Mouse (Mus musculus) forebrain, embryonic 12.5 days (tissue): ENCODE measurements at regions not wholly inside any gene's neighbourhood (a gene's known extent, or its start where the extent isn't known, plus 50 kb on each side); places are given as distances from the start of the nearest gene placed in this dataset.
"Not testable (repeated sequence)": the region's sequence is repeated elsewhere in the genome, so short reads cannot be mapped to it uniquely, and the experiment has no call there.

Source experiments
- ATAC-seq: fragments of 200-750 bp; cut with Nextera tagmentation; 2 replicates; pipeline ENCODE4 v1.8.0; 2017; ENCODE audit warnings: moderate TSS enrichment; ENCODE audit not compliant: low FRiP score
- H3K27ac ChIP-seq: fragments of 300-500 bp; sonication (generic); 2 replicates; pipeline ENCODE4 v1.5.1; 2016; ENCODE audit warnings: mild to moderate bottlenecking
- H3K27me3 ChIP-seq: fragments of 300-500 bp; sonication (generic); 2 replicates; pipeline ENCODE4 v1.6.1; 2016; ENCODE audit warnings: mild to moderate bottlenecking
- H3K36me3 ChIP-seq: fragments of 300-500 bp; sonication (generic); replicated peaks from 2 replicates; pipeline ENCODE4 v1.6.1; 2016; ENCODE audit warnings: mild to moderate bottlenecking
- H3K4me1 ChIP-seq: fragments of 300-500 bp; sonication (generic); 2 replicates; pipeline ENCODE4 v1.6.1; 2016
- H3K4me2 ChIP-seq: fragments of 300-500 bp; sonication (generic); 2 replicates; pipeline ENCODE4 v1.6.1; 2016; ENCODE audit warnings: mild to moderate bottlenecking, moderate library complexity
- H3K4me3 ChIP-seq: fragments of 300-500 bp; sonication (generic); replicated peaks from 2 replicates; pipeline ENCODE4 v1.5.1; 2016; ENCODE audit warnings: mild to moderate bottlenecking
- H3K9ac ChIP-seq: fragments of 300-500 bp; sonication (generic); 2 replicates; pipeline ENCODE4 v1.6.1; 2016; ENCODE audit warnings: mild to moderate bottlenecking
- H3K9me3 ChIP-seq: fragments of 300-500 bp; sonication (generic); 2 replicates; pipeline ENCODE4 v1.6.1; 2016
- WGBS: fragments of 180-500 bp; shearing (Covaris S2); methylation state at CpG from one replicate; pipeline ENCODE4 v1.1.7; 2016; 5-methylcytosine and 5-hydroxymethylcytosine counted together

DNA sequence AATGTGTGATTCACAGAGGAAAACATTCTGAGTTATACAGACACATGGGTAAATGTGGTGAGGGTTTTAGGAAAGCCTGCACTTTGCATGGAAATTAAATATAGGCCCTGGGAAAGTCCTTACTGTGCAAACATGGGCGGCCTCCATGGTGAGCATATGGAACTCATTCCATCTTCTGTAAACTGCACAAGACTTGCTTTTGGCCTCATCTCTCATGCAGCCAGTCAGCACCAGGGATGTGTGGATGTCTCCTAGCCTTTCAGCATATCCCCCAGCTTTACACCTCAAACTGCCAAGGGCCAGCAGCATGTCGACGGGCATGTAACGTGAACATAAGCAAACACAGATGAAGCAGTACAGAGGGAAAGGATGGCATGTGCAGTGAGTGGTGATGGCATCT lies 364.7 kb upstream of the 1700008P02Rik start:
- Histone ChIP-seq H3K4me1 (no peaks in the 10 kb centered on the region), H3K4me2 (no peak overlapping the region), H3K9me3 (no peaks in the 10 kb centered on the region), H3K36me3 (no peaks in the 10 kb centered on the region), H3K27me3 (no peaks in the 10 kb centered on the region), H3K27ac (no peak overlapping the region), H3K9ac (no peak overlapping the region), H3K4me3 (no peak overlapping the region)
- ATAC-seq = no peak
- 91% methylated on average over 4 of the region's 4 CpGs for WGBS

DNA sequence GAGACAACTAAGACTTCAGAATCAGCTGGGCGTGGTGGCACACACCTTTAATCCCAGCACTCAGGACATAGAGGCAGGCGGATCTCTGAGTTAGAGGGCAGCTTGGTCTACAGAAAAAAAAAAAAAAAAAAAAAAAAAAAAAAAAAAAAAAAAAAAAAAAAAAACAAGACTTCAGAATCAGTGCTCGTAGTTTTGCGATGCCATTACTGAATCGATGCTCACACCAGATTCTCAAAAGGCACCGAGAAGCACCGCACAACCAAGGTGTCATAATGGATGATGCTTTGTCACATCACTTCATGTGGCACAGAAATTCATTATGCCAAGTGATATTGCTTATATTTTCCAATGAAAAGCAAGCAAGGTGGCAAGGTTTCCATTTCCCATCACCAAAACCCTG lies 337.4 kb upstream of the 1700008P02Rik start:
- Histone ChIP-seq H3K27ac (no peak overlapping the region), H3K9ac (no peak overlapping the region), H3K4me3 (no peak overlapping the region), H3K4me1 (no peaks in the 10 kb centered on the region), H3K4me2 (no peak overlapping the region), H3K36me3 (no peaks in the 10 kb centered on the region), H3K9me3 (no peaks in the 10 kb centered on the region), H3K27me3 (no peaks in the 10 kb centered on the region)
- 94% methylated on average over 7 of the region's 7 CpGs for WGBS
- ATAC-seq = no peak

DNA sequence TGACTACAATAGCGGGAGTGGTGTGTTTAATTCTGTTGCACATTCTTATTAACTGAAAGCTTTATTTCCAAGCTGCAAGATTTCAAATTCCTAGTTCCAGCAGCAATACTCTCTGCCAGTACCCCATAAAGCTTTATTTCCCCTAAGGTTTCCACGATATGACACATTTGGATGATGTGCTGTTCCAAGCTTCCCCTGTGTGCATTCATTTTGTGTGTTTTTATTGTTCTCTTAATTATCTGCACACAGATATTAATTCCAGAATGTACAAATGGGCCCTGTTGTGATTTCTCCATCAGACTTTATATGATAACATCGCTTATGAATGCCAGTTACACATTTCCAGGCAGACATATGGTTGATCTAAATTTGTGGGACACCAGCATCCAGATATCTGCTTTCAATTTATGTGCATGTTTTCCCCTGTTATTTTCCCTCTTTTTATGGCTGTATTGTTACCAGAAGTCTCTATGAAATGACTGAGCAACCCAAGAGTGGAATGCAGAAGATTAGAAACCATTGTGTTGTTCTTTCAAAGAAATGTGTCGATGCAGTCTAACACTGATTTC lies 312.4 kb upstream of the 1700008P02Rik start:
- WGBS = 86% methylated on average over 4 of the region's 4 CpGs
- Histone ChIP-seq H3K9me3 (no peaks in the 10 kb centered on the region), H3K4me3 (no peak overlapping the region), H3K36me3 (no peaks in the 10 kb centered on the region), H3K27me3 (no peaks in the 10 kb centered on the region), H3K9ac (no peak overlapping the region), H3K4me1 (no peaks in the 10 kb centered on the region), H3K4me2 (no peak overlapping the region), H3K27ac (no peak overlapping the region)
- no peak for ATAC-seq

DNA sequence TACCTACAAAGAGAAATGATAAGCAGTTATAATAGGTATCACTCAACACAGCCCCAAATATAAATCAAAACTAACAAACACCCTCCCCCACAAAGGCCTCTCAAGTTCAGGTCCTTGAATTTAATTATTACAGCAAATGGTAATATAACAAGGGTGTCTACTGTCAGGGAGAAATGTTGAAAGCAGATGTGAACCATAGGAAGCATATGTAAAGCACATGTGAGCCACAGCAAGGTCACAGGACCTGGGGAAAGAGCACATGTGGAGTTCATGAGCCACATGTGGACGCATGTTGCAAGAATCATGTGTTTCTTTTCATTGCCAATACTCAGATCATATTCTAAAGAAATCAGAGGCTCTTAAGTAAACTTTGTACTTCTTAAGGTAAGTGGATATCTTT lies 306.5 kb upstream of the 1700008P02Rik start:
- Histone ChIP-seq H3K9me3 (no peaks in the 10 kb centered on the region), H3K36me3 (no peaks in the 10 kb centered on the region), H3K4me2 (no peak overlapping the region), H3K27me3 (no peaks in the 10 kb centered on the region), H3K4me3 (no peak overlapping the region), H3K27ac (no peak overlapping the region), H3K4me1 (no peaks in the 10 kb centered on the region), H3K9ac (no peak overlapping the region)
- no peak for ATAC-seq
- WGBS = 56% methylated on average over 1 of the region's 1 CpGs

DNA sequence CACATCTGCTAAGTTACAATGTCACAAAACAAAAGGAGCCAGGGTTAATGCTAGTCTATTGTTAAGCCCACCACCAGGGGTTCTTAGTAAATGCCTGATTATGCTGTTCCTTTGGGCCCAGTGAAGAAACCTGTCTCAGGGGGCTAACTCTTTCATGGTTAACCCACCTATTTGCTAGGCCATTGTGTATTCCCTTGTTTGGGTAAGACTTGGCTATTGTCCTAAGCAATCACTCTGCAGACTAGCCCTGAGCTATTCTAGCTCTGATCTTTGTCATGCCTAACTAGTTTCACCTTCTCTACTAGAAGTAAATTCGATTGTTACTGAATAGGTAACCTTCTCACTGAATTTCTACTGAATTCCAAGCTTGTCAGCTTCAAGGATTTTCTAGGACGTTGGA lies 302.4 kb upstream of the 1700008P02Rik start:
- ATAC-seq, H3K27me3 ChIP-seq, H3K36me3 ChIP-seq, H3K4me3 ChIP-seq, H3K9ac ChIP-seq, H3K27ac ChIP-seq, H3K4me2 ChIP-seq, H3K4me1 ChIP-seq, H3K9me3 ChIP-seq: not testable (repeated sequence)
- WGBS = 46% methylated on average over 2 of the region's 2 CpGs

DNA sequence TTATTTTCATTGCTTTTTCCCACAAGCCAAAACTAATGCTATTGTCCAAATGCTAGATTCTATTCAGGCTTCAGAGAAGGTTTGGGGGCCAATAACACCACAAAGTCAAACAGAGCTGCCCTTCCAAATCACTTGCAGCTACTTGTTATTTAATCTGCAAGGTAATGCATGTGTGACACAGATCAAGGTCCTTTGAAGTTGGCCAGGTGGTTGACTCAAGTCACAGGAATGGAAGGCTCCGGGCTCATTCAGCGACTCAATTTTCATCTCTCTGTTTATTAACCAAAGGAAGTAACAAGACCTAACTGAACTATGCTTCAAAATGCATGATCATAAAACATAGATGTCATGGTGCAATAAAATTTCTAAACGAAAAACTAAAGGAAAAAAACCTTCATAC lies 300.0 kb upstream of the 1700008P02Rik start:
- WGBS = 80% methylated on average over 3 of the region's 3 CpGs
- ATAC-seq = no peak
- no peak overlapping the region for H3K9ac ChIP-seq
- H3K36me3 ChIP-seq = no peaks in the 10 kb centered on the region
- H3K9me3 ChIP-seq = no peaks in the 10 kb centered on the region
- no peaks in the 10 kb centered on the region for H3K4me1 ChIP-seq
- no peak overlapping the region for H3K27ac ChIP-seq
- H3K4me2 ChIP-seq = no peak overlapping the region
- no peaks in the 10 kb centered on the region for H3K27me3 ChIP-seq
- no peak overlapping the region for H3K4me3 ChIP-seq

DNA sequence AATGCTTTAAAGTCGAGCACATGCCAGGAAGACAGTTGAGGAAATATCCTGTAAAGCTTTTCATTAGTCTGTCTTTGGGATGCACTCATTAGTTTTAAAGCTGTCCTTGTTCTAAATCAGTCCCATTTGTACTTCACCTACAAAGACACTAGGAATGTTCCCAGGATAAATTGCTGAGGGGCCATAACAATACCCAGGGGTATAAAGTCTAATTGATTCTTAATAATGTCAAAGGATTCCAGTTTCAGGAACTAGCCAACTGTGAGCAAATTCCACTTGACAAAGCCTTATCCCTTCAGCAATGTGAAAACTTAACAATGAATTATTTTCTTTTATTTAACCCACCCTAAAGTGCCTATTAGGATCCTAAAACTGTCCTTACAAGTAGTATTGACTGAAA lies 267.7 kb upstream of the 1700008P02Rik start:
- peaks cover 13% of the 10 kb centered on the region for H3K27me3 ChIP-seq
- H3K36me3 ChIP-seq = no peaks in the 10 kb centered on the region
- no peak overlapping the region for H3K4me2 ChIP-seq
- ATAC-seq = no peak
- 11% methylated on average over 1 of the region's 1 CpGs for WGBS
- no peaks in the 10 kb centered on the region for H3K9me3 ChIP-seq
- no peak overlapping the region for H3K9ac ChIP-seq
- no peaks in the 10 kb centered on the region for H3K4me1 ChIP-seq
- H3K4me3 ChIP-seq = no peak overlapping the region
- H3K27ac ChIP-seq = no peak overlapping the region

DNA sequence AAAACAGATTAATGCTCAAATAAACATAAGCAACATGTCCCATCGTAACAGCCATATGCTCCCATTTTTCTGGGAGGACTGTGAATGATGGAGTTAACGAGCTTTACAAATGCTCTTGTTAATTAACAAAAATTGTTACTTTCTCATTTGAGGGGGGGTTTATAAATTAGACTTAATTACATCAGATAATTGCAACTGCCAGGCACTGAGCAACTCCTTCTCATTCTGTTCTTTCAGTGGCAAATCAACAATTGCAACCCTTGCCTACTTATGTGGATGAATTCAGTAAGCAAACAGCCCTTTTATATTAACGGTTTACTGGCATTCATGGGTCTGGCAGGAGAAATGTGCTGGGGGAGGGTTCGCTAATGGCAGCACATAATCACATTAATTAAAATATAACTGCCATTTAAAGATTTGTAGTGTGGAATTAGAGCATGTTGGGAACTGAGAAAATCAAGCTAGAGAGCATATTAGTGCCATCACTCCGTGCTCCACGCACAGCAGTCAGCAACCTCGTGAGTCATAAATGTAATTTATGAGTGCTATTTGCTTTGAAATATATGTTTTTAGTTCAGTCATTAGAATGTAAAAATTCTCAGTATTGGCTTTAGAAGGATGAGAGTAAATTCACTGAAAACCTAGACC lies 266.9 kb upstream of the 1700008P02Rik start:
- Histone ChIP-seq H3K36me3 (no peaks in the 10 kb centered on the region), H3K27ac (no peak overlapping the region), H3K27me3 (peaks cover 13% of the 10 kb centered on the region), H3K4me2 (no peak overlapping the region), H3K9me3 (no peaks in the 10 kb centered on the region), H3K4me1 (no peaks in the 10 kb centered on the region), H3K9ac (no peak overlapping the region), H3K4me3 (no peak overlapping the region)
- WGBS = 23% methylated on average over 7 of the region's 7 CpGs
- ATAC-seq = peak; percentile 92

DNA sequence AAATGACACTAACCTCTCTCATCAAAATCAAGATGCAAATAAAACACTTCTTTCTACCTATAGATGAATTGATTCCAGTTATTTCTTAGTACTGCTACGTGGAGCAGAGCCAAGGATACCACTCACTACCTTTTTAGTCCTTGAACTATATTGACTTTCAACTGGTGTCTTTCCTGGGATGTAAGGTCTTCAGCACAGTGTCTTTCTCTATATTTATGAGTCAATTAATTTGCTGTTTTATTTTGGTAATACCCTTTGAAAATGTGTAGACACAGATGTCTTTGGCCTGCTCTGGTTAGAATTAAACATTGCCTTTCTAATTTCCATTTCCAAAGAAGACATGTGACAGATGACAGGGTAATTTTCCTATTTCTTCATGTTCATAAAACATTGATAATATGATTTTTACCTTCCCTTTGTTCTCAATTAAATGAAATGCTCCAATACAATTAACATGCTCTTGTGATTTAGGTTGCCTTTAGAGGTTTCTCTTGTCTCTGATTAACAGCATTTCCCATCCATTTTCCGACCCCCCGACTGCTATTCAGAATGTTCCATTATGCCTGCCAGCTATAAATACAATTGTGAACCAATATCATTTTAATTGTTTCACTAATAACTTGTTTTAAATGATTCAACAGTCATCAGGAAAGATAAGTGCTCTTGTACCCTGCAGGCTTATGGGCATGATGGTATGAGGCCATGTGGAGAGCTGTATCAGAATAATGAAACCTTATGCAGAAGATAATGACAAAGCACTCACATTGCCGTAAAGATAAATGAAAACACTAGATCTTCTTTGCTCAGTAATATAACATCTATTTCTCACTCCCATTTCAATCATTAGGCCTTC lies 266.2 kb upstream of the 1700008P02Rik start:
- ATAC-seq = peak; percentile 84
- no peak overlapping the region for H3K4me3 ChIP-seq
- peaks cover 14% of the 10 kb centered on the region for H3K27me3 ChIP-seq
- 55% methylated on average over 4 of the region's 4 CpGs for WGBS
- no peak overlapping the region for H3K27ac ChIP-seq
- H3K9me3 ChIP-seq = no peaks in the 10 kb centered on the region
- no peak overlapping the region for H3K4me2 ChIP-seq
- no peak overlapping the region for H3K9ac ChIP-seq
- H3K36me3 ChIP-seq = no peaks in the 10 kb centered on the region
- H3K4me1 ChIP-seq = no peaks in the 10 kb centered on the region

DNA sequence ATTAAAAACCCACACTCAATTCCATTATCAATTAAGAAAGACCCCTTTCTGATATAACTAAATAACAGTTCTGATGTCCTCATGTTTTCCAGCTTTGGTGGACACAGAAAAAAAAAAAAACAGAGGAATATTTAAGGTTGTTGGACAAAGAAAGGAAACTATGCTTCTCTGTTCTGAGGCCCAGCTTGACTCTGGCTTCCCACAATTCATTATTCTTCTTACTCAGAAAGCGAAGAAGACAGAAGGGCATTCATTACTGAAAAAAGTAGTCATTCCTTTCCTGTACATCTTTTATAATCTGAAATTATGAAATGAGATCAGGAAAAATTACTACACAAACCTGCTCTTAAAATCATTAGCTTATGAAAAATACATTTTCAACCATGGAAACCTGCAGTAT lies 263.2 kb upstream of the 1700008P02Rik start:
- no peak overlapping the region for H3K4me2 ChIP-seq
- no peak overlapping the region for H3K27ac ChIP-seq
- H3K36me3 ChIP-seq = no peaks in the 10 kb centered on the region
- H3K27me3 ChIP-seq = peaks cover 9% of the 10 kb centered on the region
- no peak overlapping the region for H3K9ac ChIP-seq
- no peak overlapping the region for H3K4me3 ChIP-seq
- no peaks in the 10 kb centered on the region for H3K4me1 ChIP-seq
- H3K9me3 ChIP-seq = no peaks in the 10 kb centered on the region
- ATAC-seq = no peak
- 69% methylated on average over 1 of the region's 1 CpGs for WGBS

DNA sequence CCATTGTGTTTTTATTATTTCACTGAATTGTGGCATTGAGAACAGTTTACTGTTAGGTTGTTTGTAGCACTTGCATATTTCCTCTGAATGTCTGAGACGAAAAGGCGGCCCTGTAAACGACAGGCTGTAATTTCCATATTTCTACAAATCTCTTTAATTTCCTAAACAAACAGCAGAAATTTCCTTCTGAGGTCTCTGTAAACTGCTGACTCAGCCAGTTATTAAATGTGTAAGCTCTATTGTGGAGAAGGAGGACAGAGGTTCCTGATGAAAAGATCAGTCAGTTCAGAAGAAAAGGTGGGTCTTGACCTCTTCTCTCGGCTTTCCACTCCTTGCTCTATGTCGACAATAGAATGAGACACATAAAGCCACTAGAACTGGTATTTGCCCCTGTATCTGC lies 256.0 kb upstream of the 1700008P02Rik start:
- WGBS = 70% methylated on average over 5 of the region's 5 CpGs
- no peak overlapping the region for H3K4me2 ChIP-seq
- ATAC-seq = no peak
- no peaks in the 10 kb centered on the region for H3K27me3 ChIP-seq
- no peaks in the 10 kb centered on the region for H3K36me3 ChIP-seq
- no peak overlapping the region for H3K4me3 ChIP-seq
- no peaks in the 10 kb centered on the region for H3K4me1 ChIP-seq
- H3K9me3 ChIP-seq = no peaks in the 10 kb centered on the region
- no peak overlapping the region for H3K27ac ChIP-seq
- no peak overlapping the region for H3K9ac ChIP-seq

DNA sequence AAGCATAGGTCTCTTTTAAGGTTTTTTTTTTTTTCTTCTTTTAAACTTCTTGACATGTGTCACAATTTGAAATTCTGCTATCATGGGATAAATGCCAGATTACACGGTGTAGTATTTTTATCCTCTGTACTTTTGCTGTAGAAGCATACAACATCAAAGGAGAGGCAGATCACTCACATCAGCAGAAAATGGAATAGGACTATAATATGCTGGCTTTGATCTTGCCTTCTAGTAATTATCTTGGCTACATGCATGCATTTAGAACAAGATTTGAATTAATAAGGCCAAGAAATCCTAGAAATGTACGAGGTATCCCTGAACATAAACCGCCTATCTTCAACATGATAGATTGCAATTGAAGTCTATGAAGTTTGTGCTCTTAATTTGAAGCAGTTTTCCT lies 251.9 kb upstream of the 1700008P02Rik start:
- Histone ChIP-seq H3K27ac (no peak overlapping the region), H3K9ac (no peak overlapping the region), H3K27me3 (no peaks in the 10 kb centered on the region), H3K4me1 (no peaks in the 10 kb centered on the region), H3K4me2 (no peak overlapping the region), H3K36me3 (no peaks in the 10 kb centered on the region), H3K9me3 (no peaks in the 10 kb centered on the region), H3K4me3 (no peak overlapping the region)
- ATAC-seq = no peak
- WGBS = 75% methylated on average over 3 of the region's 3 CpGs

DNA sequence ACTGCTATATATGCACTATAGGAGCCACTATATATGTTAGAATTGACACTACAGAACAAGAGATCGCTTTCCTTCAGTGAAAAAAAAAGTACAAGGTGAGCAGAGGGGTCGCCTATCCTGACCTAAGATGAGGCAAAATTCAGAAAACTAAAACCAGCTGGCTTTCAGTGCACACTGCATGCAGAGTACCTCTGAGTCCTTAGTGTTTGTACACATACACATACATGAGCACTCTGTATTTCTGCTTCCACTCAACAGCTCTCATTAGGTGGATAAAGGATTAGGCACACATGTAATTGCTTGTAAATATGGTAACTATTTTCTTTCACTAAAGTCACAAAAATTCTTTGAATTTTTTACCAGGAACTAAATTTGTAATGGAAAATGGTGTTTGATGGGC lies 251.5 kb upstream of the 1700008P02Rik start:
- no peaks in the 10 kb centered on the region for H3K36me3 ChIP-seq
- H3K4me2 ChIP-seq = no peak overlapping the region
- H3K4me3 ChIP-seq = no peak overlapping the region
- H3K9ac ChIP-seq = no peak overlapping the region
- no peak overlapping the region for H3K27ac ChIP-seq
- no peaks in the 10 kb centered on the region for H3K9me3 ChIP-seq
- no peaks in the 10 kb centered on the region for H3K4me1 ChIP-seq
- WGBS = 79% methylated on average over 2 of the region's 2 CpGs
- no peaks in the 10 kb centered on the region for H3K27me3 ChIP-seq
- no peak for ATAC-seq
